Mouse (Mus musculus) gastrocnemius, postnatal 4 days (tissue): Measurements from ENCODE around the gene Rspo3. TPM values are rescaled to one million over a fixed set of nuclear protein-coding genes. Genes with fewer than 3 reads are reported as not detected.

ENCODE experiments used
- DNase-seq, 2 experiments: peaks; one replicate each; pipeline ENCODE4 v3.0.0; 2021 to 2022; ENCODE audit warnings: low spot score in 2 of 2, mixed read lengths in 2 of 2
- total RNA-seq, 2 experiments: library from RNA; stranded (reverse); gene quantifications; 2 replicates each; pipeline ENCODE4 v1.2.3; 2021

The Rspo3 gene
- total RNA-seq, 2 experiments from 2014 or later: 6.1 to 7.0 TPM

DNA sequence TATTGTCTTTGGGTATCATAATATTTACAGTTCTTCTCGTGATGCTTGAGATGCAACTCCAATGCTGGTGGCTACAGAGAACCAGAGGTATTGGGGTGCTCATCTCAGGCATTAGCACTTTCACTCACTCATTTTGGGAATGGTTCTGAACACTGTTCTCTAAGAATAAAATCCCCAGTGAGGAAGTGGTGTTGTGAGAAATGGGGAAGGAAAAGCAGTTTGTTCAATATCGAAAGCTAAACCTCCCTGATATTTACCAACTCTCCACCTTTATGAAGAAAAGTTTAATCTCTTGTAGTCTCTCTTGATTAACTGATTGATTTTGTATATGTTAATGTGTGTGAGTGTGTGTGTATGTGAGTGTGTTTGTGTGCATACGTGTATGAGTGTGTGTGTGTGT is 90.6 kb downstream of the Rspo3 start:
- DNase-seq: no peak

- DNase-seq: no peak
Measured at GRCm38 (mm10) chr10:29441297-29441696, 94.4 kb downstream of the Rspo3 start.

- DNase-seq: no peak
Measured at GRCm38 (mm10) chr10:29432935-29433453, 102.7 kb downstream of the Rspo3 start.

GRCm38 (mm10) chr10:29426660-29427059 is 109.0 kb downstream of the Rspo3 start:
- DNase-seq: no peak

DNA sequence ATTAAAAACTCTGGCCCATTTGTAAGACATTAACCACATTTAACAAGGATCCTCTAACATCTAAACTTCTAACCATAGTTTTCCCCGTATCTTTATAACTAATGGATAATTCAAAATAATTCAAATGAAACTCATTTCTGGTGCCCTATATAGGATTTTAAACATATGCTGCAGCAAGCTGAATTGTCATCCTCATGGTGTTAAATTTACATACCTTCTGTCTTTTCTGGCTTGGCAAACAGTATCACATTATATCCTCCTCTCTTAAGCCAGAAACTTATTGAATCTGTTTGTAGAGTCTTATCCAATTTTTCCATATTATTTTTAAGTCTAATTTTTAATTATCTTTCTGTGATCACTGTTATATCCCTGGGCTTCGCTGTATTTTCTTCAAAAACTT is 111.1 kb downstream of the Rspo3 start:
- no peak for DNase-seq

DNA sequence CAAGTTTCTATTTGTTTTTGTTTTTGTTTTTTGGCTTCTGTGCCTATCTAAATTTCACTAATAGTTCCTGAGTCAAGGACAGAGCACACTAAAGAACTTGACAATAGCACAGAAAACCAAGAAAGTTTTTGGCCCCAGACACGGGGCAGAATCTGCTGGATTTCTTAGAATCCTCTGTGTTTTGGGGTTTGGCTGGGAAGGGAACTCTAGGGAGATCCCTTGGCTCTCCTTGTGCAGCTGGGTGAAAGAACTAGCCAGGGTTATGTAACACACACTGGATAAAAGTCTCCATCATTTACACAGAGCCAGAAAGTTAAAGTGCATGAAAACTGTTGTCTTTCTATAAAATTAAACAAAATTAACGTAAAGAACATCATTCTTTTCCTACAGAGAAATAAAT is 121.3 kb downstream of the Rspo3 start:
- DNase-seq: peak in 1 of 2 experiments; percentile 10

GRCm38 (mm10) chr10:29402656-29403268 is 132.9 kb downstream of the Rspo3 start:
- DNase-seq: no peak

Other genes with a start within 250 kb of the Rspo3 start
- 10 to 100 TPM; 20.3 to 22.3 TPM for gene Echdc1, start 222.7 kb downstream of the Rspo3 start, total RNA-seq
- 10 to 100 TPM; 48.5 to 58.4 TPM for gene Rnf146, start 173.4 kb downstream of the Rspo3 start, total RNA-seq